Mouse (Mus musculus): ENCODE measurements at regions not wholly inside any gene's neighbourhood (a gene's known extent, or its start where the extent isn't known, plus 50 kb on each side); places are given as distances from the start of the nearest gene placed in this dataset.

GRCm38 (mm10) chr12:27977548-27978256 is 574.5 kb downstream of the Dcdc2c start:
- no peaks in the 10 kb centered on the region for H3K4me1 ChIP-seq (ENCODE audit: control insufficient read depth, insufficient read depth, low read length)
- TF ChIP-seq POLR2A (IDR thresholded peaks at IDR 0.05; ENCODE audit: control insufficient read depth, low read depth, low read length) (no peak), CTCF (IDR thresholded peaks at IDR 0.05; ENCODE audit: control insufficient read depth, insufficient read depth, insufficient replicate concordance, low read depth, low read length) (no peak)
- H3K36me3 ChIP-seq (ENCODE audit: control insufficient read depth, insufficient read depth, low read length): no peaks in the 10 kb centered on the region
- no peaks in the 10 kb centered on the region for H3K27me3 ChIP-seq (ENCODE audit: control insufficient read depth, insufficient read depth, low read length)
- H3K27ac ChIP-seq (ENCODE audit: control insufficient read depth, insufficient read depth, low read depth, low read length): no peak overlapping the region
- no peak overlapping the region for H3K4me3 ChIP-seq (ENCODE audit: control insufficient read depth, low read depth, low read length)

- no peak overlapping the region for H3K27ac ChIP-seq (ENCODE audit: control insufficient read depth, insufficient read depth, low read depth, low read length)
- no peaks in the 10 kb centered on the region for H3K36me3 ChIP-seq (ENCODE audit: control insufficient read depth, insufficient read depth, low read length)
- no peaks in the 10 kb centered on the region for H3K4me1 ChIP-seq (ENCODE audit: control insufficient read depth, insufficient read depth, low read length)
- no peaks in the 10 kb centered on the region for H3K27me3 ChIP-seq (ENCODE audit: control insufficient read depth, insufficient read depth, low read length)
- H3K4me3 ChIP-seq (ENCODE audit: control insufficient read depth, low read depth, low read length): no peak overlapping the region
- TF ChIP-seq CTCF (IDR thresholded peaks at IDR 0.05; ENCODE audit: control insufficient read depth, insufficient read depth, insufficient replicate concordance, low read depth, low read length) (no peak), POLR2A (IDR thresholded peaks at IDR 0.05; ENCODE audit: control insufficient read depth, low read depth, low read length) (no peak)
Measured at GRCm38 (mm10) chr12:27962908-27963307, 589.3 kb downstream of the Dcdc2c start.

- H3K27ac ChIP-seq (ENCODE audit: control insufficient read depth, insufficient read depth, low read depth, low read length): no peak overlapping the region
- no peak overlapping the region for H3K4me3 ChIP-seq (ENCODE audit: control insufficient read depth, low read depth, low read length)
- no peaks in the 10 kb centered on the region for H3K36me3 ChIP-seq (ENCODE audit: control insufficient read depth, insufficient read depth, low read length)
- no peaks in the 10 kb centered on the region for H3K4me1 ChIP-seq (ENCODE audit: control insufficient read depth, insufficient read depth, low read length)
- no peaks in the 10 kb centered on the region for H3K27me3 ChIP-seq (ENCODE audit: control insufficient read depth, insufficient read depth, low read length)
- TF ChIP-seq POLR2A (IDR thresholded peaks at IDR 0.05; ENCODE audit: control insufficient read depth, low read depth, low read length): no peak
Measured at GRCm38 (mm10) chr12:27960064-27960463, 592.1 kb downstream of the Dcdc2c start.

- Histone ChIP-seq H3K27me3 (ENCODE audit: control insufficient read depth, insufficient read depth, low read length) (no peaks in the 10 kb centered on the region), H3K4me3 (ENCODE audit: control insufficient read depth, low read depth, low read length) (no peak overlapping the region), H3K27ac (ENCODE audit: control insufficient read depth, insufficient read depth, low read depth, low read length) (no peak overlapping the region), H3K36me3 (ENCODE audit: control insufficient read depth, insufficient read depth, low read length) (no peaks in the 10 kb centered on the region), H3K4me1 (ENCODE audit: control insufficient read depth, insufficient read depth, low read length) (no peaks in the 10 kb centered on the region)
- no peak for TF ChIP-seq POLR2A (IDR thresholded peaks at IDR 0.05; ENCODE audit: control insufficient read depth, low read depth, low read length)
Measured at GRCm38 (mm10) chr12:27947646-27948045, 604.6 kb downstream of the Dcdc2c start.

GRCm38 (mm10) chr12:27946866-27947459 is 604.6 kb upstream of the Sox11 start:
- H3K4me3 ChIP-seq (ENCODE audit: control insufficient read depth, low read depth, low read length): no peak overlapping the region
- no peaks in the 10 kb centered on the region for H3K36me3 ChIP-seq (ENCODE audit: control insufficient read depth, insufficient read depth, low read length)
- no peaks in the 10 kb centered on the region for H3K4me1 ChIP-seq (ENCODE audit: control insufficient read depth, insufficient read depth, low read length)
- H3K27me3 ChIP-seq (ENCODE audit: control insufficient read depth, insufficient read depth, low read length): no peaks in the 10 kb centered on the region
- TF ChIP-seq CTCF (IDR thresholded peaks at IDR 0.05; ENCODE audit: control insufficient read depth, insufficient read depth, insufficient replicate concordance, low read depth, low read length) (no peak), POLR2A (IDR thresholded peaks at IDR 0.05; ENCODE audit: control insufficient read depth, low read depth, low read length) (no peak)
- no peak overlapping the region for H3K27ac ChIP-seq (ENCODE audit: control insufficient read depth, insufficient read depth, low read depth, low read length)

GRCm38 (mm10) chr12:27945411-27945810 is 603.0 kb upstream of the Sox11 start:
- Histone ChIP-seq H3K27me3 (ENCODE audit: control insufficient read depth, insufficient read depth, low read length) (no peaks in the 10 kb centered on the region), H3K36me3 (ENCODE audit: control insufficient read depth, insufficient read depth, low read length) (no peaks in the 10 kb centered on the region), H3K4me3 (ENCODE audit: control insufficient read depth, low read depth, low read length) (no peak overlapping the region), H3K4me1 (ENCODE audit: control insufficient read depth, insufficient read depth, low read length) (no peaks in the 10 kb centered on the region), H3K27ac (ENCODE audit: control insufficient read depth, insufficient read depth, low read depth, low read length) (no peak overlapping the region)
- TF ChIP-seq POLR2A (IDR thresholded peaks at IDR 0.05; ENCODE audit: control insufficient read depth, low read depth, low read length): no peak
- TF ChIP-seq CTCF (IDR thresholded peaks at IDR 0.05; ENCODE audit: control insufficient read depth, insufficient read depth, insufficient replicate concordance, low read depth, low read length): no peak

GRCm38 (mm10) chr12:27941053-27941452 is 598.7 kb upstream of the Sox11 start:
- Histone ChIP-seq H3K27me3 (ENCODE audit: control insufficient read depth, insufficient read depth, low read length) (no peaks in the 10 kb centered on the region), H3K27ac (ENCODE audit: control insufficient read depth, insufficient read depth, low read depth, low read length) (no peak overlapping the region)
- TF ChIP-seq CTCF (IDR thresholded peaks at IDR 0.05; ENCODE audit: control insufficient read depth, insufficient read depth, insufficient replicate concordance, low read depth, low read length) (no peak), POLR2A (IDR thresholded peaks at IDR 0.05; ENCODE audit: control insufficient read depth, low read depth, low read length) (no peak)

More at GRCm38 (mm10) chr12:27941053-27941452, 598.7 kb upstream of the Sox11 start:
- no peaks in the 10 kb centered on the region for H3K36me3 ChIP-seq (ENCODE audit: control insufficient read depth, insufficient read depth, low read length)
- H3K4me1 ChIP-seq (ENCODE audit: control insufficient read depth, insufficient read depth, low read length): no peaks in the 10 kb centered on the region
- no peak overlapping the region for H3K4me3 ChIP-seq (ENCODE audit: control insufficient read depth, low read depth, low read length)

All from testis, adult 2 months (tissue).